Mouse (Mus musculus): ENCODE results near the gene Klf12.

Gene Klf12

DNA sequence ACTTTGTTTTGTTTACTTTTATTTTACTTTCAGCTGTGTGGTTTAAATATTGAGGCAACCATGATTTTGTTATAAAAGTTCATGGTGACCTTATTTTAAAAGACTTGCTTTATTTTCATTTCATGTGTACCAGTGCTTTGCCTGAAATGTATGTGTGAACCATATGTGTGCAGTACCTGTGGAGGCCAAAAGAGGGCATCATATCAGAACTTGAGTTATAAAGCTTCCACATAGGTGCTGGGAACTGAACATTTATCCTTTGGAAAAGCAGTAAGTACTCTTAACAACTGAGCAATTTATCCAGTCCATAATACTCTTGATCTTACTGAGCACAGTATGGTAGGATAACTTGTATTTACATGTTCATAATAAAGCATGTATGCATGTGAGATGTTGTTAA, 239.0 kb downstream of the Klf12 start:
- DNase-seq (ENCODE audit: extremely low spot score): no peak

- no peak for DNase-seq (ENCODE audit: extremely low spot score)
Observed at GRCm38 (mm10) chr14:100041823-100042222, 242.7 kb downstream of the Klf12 start.

DNA sequence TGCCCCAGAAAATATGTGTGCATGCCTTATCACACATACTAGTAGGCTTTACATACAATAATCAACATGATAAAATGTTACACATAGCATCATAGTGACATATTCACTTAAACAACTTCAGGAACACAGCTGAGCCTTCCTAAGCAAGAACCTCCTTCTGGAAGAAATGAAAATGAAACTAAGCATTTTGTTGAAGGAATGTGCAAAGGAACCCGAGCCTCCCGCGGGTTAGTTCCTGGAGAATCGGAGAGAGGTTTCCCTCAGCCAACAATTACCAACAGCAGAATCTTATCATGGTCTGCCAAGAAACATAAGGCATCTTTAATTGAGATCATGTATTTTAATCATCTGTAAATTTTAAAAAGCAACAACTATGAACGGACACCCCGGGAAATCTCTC, 257.8 kb downstream of the Klf12 start:
- no peak for DNase-seq (ENCODE audit: extremely low spot score)

DNA sequence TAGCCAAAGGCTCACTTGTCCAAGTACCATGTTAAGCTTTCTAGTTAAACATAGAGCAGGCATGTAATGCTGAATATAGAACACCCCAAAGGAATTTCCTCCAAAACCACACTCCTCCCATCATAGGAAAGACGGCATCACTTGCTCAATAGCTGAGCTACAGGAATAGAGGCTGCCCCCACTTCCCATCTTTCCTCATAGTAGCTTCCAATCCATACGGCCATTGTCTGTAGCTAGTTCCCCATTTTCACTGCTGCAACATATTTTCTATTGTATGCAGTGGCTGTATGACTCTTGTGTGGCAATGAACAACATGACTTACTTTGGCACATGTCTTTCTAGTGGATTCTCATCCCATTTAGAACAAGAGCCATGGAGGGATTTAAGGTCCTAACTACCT, 267.3 kb downstream of the Klf12 start:
- DNase-seq (ENCODE audit: extremely low spot score): no peak

DNA sequence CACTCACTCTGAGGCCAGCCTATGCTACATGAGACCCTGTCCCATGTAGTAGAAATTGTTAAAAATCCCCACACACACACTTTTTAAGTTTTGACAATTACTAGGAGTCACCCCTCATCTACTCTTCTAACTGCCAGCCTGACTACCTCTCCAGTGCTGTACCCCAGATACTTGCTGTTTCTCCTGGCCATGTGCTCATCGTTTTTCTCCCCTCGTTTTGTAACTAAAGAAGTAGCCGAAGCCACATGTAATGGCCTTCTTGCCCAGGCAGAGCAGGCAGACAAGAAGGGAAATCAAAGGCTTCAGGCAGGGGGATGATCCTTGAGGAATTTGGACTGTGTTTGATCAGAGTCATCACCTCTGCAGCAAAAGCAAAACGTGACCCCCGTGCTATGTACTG, 274.0 kb downstream of the Klf12 start:
- no peak for DNase-seq (ENCODE audit: extremely low spot score)

DNA sequence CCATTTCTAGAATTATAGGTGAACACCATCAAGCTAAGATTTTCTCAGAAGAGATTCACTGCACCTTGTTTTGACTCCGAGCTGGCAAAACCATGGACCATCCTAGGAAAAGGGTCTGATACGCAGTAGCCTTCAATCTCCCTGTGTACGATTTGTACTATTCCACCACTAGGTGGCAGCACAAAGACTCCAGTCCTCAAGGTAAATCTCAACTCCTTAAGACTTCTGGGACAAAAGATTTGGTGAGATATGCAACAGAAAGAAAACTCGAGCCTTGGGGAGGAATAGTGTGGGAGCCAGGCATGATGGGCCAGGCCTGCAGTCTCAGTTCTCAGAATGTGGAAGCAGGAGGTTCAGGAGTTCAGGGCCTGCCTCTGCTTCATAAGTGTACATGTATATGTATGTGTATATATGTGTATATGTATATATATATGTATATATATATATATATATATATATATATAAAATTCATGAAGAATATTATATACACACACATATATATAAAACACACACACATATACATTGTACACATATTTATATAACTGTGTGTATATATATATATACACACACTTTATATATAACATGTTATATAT, 274.6 kb downstream of the Klf12 start:
- peak; percentile 40 for DNase-seq (ENCODE audit: extremely low spot score)

DNA sequence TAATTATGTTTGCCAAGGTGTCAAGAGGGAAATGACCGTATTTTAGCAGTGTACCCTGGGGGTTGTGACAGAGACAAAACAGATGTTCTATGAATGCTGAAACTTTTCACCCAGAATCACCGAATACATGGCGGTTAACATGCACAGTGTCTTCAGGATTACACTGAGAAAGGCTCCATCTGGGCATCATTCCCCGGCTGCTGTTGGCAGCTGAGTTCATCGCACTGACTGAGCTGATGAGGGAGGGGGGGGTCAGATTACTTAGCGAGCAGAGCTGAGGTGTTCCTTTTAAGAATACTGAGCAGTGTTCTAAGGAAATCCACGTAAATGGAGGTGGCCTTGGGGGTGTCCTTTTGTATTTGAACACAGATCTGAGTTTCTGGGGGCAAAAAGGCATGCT, 301.0 kb downstream of the Klf12 start:
- no peak for DNase-seq (ENCODE audit: extremely low spot score)

GRCm38 (mm10) chr14:99981209-99981608, 303.3 kb downstream of the Klf12 start:
- DNase-seq (ENCODE audit: extremely low spot score): no peak

GRCm38 (mm10) chr14:99967920-99968319, 316.6 kb downstream of the Klf12 start:
- no peak for DNase-seq (ENCODE audit: extremely low spot score)

DNA sequence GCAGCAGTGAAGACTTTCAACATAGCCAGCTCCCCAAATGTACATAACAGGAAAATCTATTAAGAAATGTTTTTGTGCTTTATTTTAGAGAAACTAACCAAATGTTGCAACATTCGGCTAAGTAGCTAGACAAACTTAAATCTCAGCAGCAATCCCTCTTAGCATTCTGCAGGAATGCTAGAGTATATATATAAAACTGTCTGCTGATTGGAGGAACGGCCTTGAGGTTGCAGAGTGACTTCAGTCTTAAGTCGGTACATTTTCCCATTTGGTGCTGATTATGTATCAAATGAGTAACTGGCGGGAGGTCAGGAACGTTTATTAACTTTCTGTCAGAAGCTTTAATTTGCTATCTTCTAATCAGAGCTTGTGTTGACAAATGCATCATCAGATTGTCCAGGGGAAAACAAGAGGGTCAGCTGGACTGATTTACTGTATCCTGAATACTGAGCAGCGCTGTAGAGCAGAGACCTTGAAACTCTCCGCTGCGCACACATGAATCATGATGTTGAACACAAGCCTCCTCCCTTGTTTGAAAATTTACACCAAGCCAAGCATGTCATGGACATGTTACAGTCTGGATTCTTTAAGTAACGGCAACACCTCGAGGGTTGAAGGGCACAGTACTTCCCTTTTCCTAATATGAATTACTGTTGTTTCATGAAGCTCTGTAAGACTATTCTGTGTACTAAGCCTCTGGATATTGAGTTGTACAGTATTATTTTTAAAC, 323.8 kb downstream of the Klf12 start:
- DNase-seq (ENCODE audit: extremely low spot score): no peak

DNA sequence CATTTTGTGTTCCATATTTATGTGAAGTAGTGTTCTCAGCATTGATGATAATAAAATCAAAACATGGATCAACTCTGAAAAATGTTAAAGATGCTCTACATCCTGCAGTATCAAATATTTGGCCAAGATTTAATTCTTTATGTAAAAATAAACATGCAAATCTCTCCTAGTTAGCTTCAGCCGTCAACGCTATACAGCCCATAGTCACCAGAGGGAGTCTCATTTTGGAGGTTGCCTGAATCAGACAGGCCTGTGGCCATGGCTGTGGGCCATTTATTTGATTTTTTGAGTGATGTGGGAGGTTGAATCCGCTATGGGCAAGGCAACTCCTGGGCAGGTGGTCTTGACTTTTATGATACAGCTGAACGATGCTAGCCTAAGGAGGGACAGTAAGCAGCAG, 329.3 kb downstream of the Klf12 start:
- DNase-seq (ENCODE audit: extremely low spot score): no peak

DNA sequence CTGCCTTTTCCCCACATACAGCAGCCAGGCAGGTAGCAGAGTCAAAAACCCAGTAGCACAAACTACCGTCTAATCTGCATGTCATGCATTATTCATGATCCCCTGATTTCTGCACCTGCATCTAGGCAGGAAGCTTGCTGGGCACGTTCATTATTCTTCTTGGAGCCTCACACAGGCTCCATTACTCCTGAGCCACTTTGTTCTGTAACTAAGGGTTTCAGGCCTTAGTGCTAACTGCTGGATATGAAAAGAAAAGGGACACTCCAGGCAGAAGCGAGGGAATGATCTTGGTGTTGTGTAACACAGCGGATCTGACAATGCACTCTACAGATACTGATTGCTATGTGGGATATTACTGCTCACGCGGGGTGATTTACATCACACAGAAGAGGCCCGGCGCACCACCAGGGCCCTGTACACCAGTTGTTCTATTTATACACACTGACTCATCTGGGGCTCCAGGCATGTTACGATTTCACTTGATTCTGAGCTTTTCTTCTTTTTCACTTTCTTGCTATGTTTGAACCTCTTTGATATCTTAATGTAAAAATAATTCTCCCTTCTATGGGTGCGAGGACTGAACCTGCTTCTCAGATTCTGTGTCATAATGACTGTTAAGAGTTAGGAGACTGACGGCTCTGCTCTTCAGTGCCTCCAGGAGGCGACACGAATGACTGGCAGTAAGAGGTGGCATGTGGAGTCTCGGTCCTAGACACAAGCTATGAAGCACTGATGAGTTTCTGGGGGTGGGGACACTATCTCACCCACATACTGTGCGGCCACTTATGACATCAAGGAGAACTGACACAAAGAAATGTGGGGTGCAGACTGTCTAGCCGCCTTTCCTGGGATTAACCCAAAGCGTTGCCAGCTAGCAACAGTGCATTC, 340.0 kb downstream of the Klf12 start:
- DNase-seq (ENCODE audit: extremely low spot score): no peak

DNA sequence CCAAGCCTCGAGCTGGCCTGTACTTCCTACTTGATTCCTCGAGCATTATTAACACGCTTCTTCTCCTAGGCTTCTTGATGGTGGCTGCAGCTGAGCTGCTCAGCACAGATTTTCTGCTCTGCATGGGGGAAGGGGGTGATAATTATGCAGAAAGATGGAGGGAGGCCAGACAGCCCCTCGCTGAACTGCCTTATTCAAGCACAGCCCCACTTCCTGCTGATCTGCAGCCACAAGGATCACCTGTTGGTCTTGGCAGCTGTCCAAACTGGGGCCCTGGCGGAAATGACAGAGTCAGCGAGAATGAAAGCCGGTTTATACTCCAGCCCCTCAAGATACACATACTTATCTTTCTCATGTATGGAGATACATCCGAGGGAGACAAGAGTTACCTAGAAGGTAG, 341.3 kb downstream of the Klf12 start:
- DNase-seq (ENCODE audit: extremely low spot score): peak; percentile 20

- no peak for DNase-seq (ENCODE audit: extremely low spot score)
Observed at GRCm38 (mm10) chr14:99933456-99933855, 351.0 kb downstream of the Klf12 start.

GRCm38 (mm10) chr14:99931879-99932278, 352.6 kb downstream of the Klf12 start:
- peak; percentile 72 for DNase-seq (ENCODE audit: extremely low spot score)

DNA sequence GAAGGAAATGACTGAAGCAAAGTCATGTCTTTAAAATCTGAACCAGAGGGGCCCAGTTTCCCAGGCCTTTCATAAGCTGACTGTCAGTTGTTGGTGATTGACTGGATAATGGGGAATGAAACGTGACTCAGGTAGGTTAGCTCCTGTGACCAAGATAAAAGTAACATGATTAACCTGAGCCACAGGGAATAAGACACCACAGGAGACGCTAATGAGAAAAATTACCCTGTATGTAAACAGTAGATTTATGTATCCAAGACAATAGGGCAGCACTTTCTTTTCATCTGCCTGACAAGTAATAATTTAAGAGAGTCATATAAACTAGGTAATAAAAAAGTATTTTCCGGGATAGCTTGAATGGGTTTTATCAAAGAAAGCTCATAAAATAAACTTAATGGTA, 372.6 kb downstream of the Klf12 start:
- DNase-seq (ENCODE audit: extremely low spot score): no peak

GRCm38 (mm10) chr14:99910876-99911275, 373.6 kb downstream of the Klf12 start:
- DNase-seq (ENCODE audit: extremely low spot score): no peak

DNA sequence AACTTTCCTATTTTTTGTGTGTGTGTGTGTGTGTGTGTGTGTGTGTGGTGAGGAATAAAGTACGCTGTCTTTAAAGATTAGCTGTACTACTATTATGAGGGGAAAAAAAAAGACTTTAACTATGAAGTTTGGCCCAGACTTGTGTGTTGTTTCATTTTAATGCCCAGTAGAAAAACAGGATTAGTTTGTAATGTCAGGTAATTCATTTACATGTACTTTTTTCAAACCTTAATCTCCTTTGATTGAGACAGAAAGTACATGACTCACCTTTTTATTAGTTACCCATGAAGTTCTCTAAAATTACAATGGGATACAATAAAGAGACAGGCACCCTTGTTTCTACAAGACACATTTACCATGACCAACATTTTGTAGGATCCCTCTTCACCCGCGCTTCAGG, 383.6 kb downstream of the Klf12 start:
- no peak for DNase-seq (ENCODE audit: extremely low spot score)

GRCm38 (mm10) chr14:99898861-99899260, 385.6 kb downstream of the Klf12 start:
- DNase-seq (ENCODE audit: extremely low spot score): no peak

- peak; percentile 63 for DNase-seq (ENCODE audit: extremely low spot score)
Observed at GRCm38 (mm10) chr14:99894708-99895383, 389.6 kb downstream of the Klf12 start.

DNA sequence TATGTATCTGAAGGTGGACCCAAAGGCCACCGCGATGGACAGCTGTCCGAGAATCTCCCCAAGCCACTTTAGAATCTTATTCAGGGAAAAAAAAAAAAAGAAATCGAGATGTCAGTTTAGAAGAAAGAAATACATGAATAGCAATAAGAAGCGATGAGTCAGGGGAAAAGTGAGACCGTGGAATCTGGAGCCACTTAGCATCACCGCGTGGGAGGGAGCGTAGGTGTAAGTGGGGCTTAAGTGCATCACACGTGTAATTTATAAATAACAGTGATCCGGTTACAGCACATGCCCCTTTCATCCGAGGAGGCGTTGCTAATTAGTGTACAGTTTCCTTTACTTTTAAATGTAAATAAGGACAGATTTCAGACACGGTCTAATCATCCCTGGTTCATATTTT, 390.4 kb downstream of the Klf12 start:
- DNase-seq (ENCODE audit: extremely low spot score): no peak

- DNase-seq (ENCODE audit: extremely low spot score): no peak
Observed at GRCm38 (mm10) chr14:99886503-99886902, 398.0 kb downstream of the Klf12 start.

Data from embryo, embryonic 9.5 days (tissue).